Mouse (Mus musculus): ENCODE data around the gene Pcolce2. TPM values are rescaled to one million over a fixed set of nuclear protein-coding genes. Genes with fewer than 3 reads are reported as not detected.
A peak's percentile ranks its signal among the peaks of the same experiment; 100 is the strongest.
"Not testable (repeated sequence)": the region's sequence is repeated elsewhere in the genome, so short reads cannot be mapped to it uniquely, and the experiment has no call there.

Gene Pcolce2
- total RNA-seq (2021), result 10 to 100 TPM; 29.1 to 33.7 TPM

GRCm38 (mm10) chr9:95637271-95638181 lies at the start of gene Pcolce2:
Gene Pcolce2, plus strand, starts transcription at chr9:95637601.
- intact Hi-C loops (cut with DNase I), result no loop called here
- peak; percentile 40 for DNase-seq (ENCODE audit: low spot score)

GRCm38 (mm10) chr9:95588070-95588469 lies 49.3 kb upstream of the Pcolce2 start:
- no peak for DNase-seq (ENCODE audit: low spot score)
- intact Hi-C loops (cut with DNase I), result no loop called here

DNA sequence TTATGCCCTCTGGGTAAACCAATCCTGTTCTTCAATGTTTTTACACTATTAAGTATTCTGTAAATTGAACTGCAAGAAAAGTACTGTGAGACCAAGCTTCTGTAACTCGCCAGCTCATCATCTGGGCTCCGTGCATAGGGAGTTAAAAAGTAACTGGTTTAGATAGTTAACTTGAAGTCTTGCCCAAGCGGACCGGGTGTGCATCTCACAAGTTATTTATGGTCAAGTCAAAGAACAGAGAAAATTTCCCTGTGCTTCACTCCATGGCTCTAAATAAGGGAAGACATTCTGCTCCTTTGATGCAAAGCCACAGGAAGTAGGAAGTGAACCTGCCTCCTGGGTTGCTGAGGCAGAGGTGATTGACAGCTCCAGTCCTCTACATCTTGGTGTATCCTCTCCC lies 43.1 kb upstream of the Pcolce2 start:
- intact Hi-C loops (cut with DNase I), result no loop called here
- no peak for DNase-seq (ENCODE audit: low spot score)

DNA sequence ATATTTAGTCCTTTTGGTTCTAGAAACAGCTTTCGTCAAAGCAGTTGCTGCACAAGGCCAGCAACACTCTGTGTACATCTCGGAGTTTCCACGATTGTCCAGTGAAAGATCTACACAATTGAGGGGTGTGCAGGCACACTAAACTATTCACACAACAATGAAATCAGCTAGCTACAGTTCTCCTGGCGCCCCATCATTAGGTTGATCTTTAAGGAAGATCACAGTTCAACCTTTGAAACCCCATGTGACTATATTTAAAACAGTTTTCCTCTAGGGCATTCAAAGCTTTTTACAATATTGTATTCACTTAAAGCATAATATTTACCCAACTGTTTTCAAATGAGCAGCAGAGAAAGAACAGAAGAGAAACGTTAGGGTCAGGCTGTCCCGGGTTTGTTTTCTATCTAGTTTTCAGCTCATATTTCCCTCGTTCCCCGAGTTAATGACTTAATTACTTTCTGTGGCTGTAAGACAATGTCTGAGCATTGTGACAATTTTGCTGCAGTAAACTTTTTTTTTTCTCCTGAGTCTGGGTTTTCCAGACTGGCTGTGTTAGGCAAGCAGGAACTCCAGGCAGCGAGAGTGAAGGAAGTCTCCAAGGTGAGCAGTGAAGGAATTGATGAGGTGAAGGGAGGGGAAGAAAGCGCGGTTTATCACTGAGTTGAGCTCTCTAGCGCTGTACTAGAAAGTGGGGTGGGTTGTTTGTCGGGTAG lies 39.8 kb upstream of the Pcolce2 start:
- intact Hi-C loops (cut with DNase I), result no loop called here
- DNase-seq (ENCODE audit: low spot score), result no peak

DNA sequence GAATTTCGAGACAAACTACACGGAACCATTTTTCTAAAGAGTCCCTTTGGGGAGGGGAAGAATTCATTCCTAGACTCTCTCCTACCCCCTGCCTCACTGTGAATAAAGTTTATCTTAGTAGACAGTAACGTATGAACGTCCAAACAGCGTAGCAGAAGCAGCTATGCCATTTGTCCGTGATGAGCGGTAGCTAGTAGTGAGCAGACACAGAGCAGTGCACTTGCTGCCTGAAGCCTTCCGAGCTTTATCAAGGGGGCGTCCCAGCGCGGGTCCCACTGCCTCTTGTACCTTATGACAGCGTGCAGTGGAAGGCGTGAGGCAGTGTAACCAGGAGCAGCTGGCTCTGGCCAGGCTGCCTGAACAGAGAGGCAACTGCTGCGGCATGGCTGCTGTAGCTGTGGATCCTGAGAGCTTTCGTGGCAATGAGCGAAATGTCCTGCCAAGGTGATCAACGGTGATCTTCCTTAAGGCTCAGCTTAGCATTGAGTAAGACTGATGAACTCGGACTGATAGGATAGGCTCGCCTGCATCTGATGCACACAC lies 39.2 kb upstream of the Pcolce2 start:
- intact Hi-C loops (cut with DNase I), result no loop called here

DNA sequence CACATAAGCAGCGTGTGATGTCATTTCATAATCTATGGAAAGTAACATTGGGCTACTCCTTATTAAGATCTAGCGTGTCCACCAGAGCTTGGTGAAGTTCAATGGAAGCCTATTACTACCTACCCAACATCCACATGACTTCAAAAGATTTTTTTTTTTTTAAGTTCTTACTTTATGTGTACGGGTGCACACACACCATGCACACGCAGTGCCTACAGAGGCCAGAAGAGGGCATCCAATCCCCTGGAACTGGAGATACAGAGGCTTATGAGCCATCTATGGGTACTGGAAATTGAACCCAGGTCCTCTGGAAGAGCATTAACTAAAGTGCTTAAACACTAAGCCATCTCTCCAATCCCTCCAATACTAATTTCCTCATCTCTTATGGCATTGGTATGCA lies 38.0 kb upstream of the Pcolce2 start:
- DNase-seq (ENCODE audit: low spot score), result no peak
- intact Hi-C loops (cut with DNase I), result no loop called here

More for the DNA sequence above, 39.2 kb upstream of the Pcolce2 start:
- DNase-seq (ENCODE audit: low spot score), result no peak

GRCm38 (mm10) chr9:95602849-95603248 lies 34.6 kb upstream of the Pcolce2 start:
- no peak for DNase-seq (ENCODE audit: low spot score)
- intact Hi-C loops (cut with DNase I), result loop anchor here (5.0 to 10.0 kb wide), 2 partner anchors 56 to 252 kb away; partner anchors contain the start of gene Atr

DNA sequence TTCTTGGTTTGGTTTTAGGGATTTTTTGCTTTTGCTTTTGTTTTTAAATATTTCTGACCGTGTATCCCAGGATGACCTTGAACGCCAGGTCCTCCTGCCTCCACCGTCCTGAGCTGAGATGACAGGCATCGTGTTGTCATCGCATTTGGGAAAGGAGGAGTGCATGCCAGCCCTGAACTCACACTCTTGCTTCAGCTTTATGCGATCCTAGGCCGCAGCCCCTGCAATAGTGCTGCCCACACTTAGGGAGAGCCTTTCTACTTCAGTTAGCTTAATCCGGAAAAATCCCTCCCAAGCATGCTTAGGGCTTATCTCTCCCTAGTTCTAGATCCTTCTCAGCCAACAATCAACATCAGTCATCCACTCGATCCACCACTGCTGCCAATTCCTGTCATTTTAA lies 34.1 kb upstream of the Pcolce2 start:
- no peak for DNase-seq (ENCODE audit: low spot score)
- intact Hi-C loops (cut with DNase I), result loop anchor here (5.0 to 10.0 kb wide), 2 partner anchors 56 to 251 kb away; partner anchors contain the start of gene Atr

DNA sequence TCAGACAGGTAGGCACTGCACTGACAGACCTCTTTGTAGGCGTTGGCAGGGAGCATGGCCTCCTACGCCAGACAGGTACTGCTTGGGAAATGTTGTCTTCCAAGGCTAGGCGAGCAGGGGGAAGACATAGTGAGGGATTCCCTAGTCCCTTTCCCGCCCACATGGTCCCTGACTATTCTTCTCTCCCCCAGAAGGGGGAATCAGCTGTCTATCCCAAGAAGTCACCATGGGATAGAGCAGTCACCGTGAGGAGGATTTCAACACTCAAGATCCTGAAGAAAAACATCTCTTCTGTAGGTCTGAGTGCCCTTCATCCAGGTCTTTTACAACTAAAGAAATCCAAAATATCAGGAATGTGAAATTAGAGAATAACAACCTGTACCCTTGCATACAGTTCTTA lies 30.2 kb upstream of the Pcolce2 start:
- DNase-seq (ENCODE audit: low spot score), result no peak
- intact Hi-C loops (cut with DNase I), result loop anchor here (5.0 to 10.0 kb wide), 2 partner anchors 80 to 248 kb away; partner anchors contain the start of gene Atr

- intact Hi-C loops (cut with DNase I), result no loop called here
- no peak for DNase-seq (ENCODE audit: low spot score)
These were observed 25.1 kb upstream of the Pcolce2 start for GRCm38 (mm10) chr9:95612246-95612768.

GRCm38 (mm10) chr9:95613426-95614127 lies 23.8 kb upstream of the Pcolce2 start:
- intact Hi-C loops (cut with DNase I), result no loop called here
- DNase-seq (ENCODE audit: low spot score), result no peak

GRCm38 (mm10) chr9:95614861-95615615 lies 22.4 kb upstream of the Pcolce2 start:
- intact Hi-C loops (cut with DNase I), result no loop called here
- DNase-seq (ENCODE audit: low spot score), result peak; percentile 32

GRCm38 (mm10) chr9:95615961-95616360 lies 21.4 kb upstream of the Pcolce2 start:
- intact Hi-C loops (cut with DNase I), result no loop called here
- DNase-seq (ENCODE audit: low spot score), result no peak

GRCm38 (mm10) chr9:95618572-95618971 lies 18.8 kb upstream of the Pcolce2 start:
- intact Hi-C loops (cut with DNase I), result no loop called here
- no peak for DNase-seq (ENCODE audit: low spot score)

DNA sequence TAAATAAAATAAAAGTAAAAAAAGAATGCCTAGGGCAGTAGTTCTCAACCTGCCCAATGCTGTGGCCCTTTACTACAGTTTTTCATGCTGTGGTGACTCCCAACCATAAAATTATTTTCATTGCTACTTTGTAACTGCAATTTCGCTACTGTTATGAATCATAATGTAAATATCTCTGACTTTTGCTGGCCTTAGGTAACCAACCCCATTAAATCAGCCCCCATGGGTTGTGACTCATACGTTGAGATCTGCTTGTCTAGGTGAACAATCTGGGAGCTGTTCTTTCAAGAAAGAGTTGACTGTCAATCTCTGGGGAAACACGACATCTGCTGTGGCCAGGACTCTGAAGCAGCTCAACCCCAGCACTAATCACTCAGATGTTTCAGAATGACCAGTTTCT lies 13.3 kb upstream of the Pcolce2 start:
- no peak for DNase-seq (ENCODE audit: low spot score)
- intact Hi-C loops (cut with DNase I), result no loop called here

DNA sequence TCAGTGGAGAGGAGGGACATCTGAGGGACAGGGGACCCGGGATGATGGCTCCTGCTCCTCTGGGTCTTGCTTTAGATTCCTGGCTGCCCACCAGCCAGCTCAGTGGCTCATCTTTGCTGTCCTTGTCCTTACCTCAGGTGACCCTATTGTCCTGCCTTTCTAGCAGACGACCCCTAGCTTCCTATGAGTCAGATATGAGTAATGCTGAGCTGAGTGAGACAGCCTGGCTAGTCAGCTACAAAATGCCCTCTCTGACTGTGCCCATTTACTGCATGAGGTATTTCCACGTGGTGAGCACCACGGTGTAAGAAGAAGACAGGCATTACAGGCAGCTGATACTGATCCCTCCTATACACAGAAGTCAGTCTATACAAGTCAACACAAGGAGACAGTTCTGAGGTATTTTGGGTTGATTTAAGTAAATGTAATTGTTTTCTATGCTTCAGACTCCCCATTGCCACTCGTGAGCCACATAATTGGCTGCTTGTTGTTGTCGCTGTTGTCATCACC lies 8.9 kb upstream of the Pcolce2 start:
- intact Hi-C loops (cut with DNase I), result no loop called here
- no peak for DNase-seq (ENCODE audit: low spot score)

GRCm38 (mm10) chr9:95629561-95629960 lies 7.8 kb upstream of the Pcolce2 start:
- DNase-seq (ENCODE audit: low spot score); intact Hi-C loops (cut with DNase I): not testable (repeated sequence)

GRCm38 (mm10) chr9:95636395-95636794 lies 1.0 kb upstream of the Pcolce2 start:
- intact Hi-C loops (cut with DNase I), result no loop called here

DNA sequence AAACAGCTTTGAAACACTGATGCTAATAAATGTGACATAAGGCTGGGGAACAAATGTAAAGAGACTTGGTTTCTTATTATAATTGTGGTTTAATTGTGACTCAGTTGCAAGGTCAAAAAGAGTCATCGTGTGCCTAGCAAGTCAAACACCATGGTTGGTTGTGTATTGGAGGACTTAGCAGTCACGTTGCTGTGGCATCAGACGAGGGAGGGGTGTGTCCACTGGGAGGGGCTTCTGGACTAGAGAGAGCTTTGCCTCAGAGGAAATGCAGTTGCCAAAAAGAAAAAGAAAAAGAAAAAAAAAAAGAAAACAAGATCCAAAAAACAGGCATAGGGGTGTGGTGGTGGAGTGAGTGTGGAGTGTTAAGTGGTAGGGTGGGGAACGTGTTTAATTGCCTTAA lies 2.5 kb downstream of the Pcolce2 start:
- intact Hi-C loops (cut with DNase I), result no loop called here
- DNase-seq (ENCODE audit: low spot score), result no peak

More at GRCm38 (mm10) chr9:95636395-95636794, 1.0 kb upstream of the Pcolce2 start:
- no peak for DNase-seq (ENCODE audit: low spot score)

All from heart, postnatal 25 days (tissue).